Mouse (Mus musculus) kidney, postnatal 0 days (tissue): ENCODE data around the gene Mob3b. TPM values are rescaled to one million over a fixed set of nuclear protein-coding genes. Genes with fewer than 3 reads are reported as not detected.
A peak's percentile ranks its signal among the peaks of the same experiment; 100 is the strongest.

ENCODE experiments used
- ATAC-seq: fragments of 200-750 bp; cut with Nextera tagmentation; replicated peaks from 2 replicates; pipeline ENCODE4 v1.8.0; 2017; ENCODE audit warnings: low read depth, moderate number of reproducible peaks, moderate TSS enrichment, moderate library complexity; ENCODE audit not compliant: low FRiP score
- DNase-seq: peaks from one replicate; pipeline ENCODE4 v3.0.0-alpha.2; 2016; ENCODE audit warnings: low spot score
- H3K27ac ChIP-seq: fragments of 300-500 bp; sonication (generic); 2 replicates; pipeline ENCODE4 v1.5.1; 2014; ENCODE audit warnings: mild to moderate bottlenecking
- H3K27me3 ChIP-seq: fragments of 300-500 bp; sonication (generic); 2 replicates; pipeline ENCODE4 v1.6.1; 2014; ENCODE audit warnings: low read length, mixed read lengths; ENCODE audit not compliant: insufficient read depth
- H3K36me3 ChIP-seq: fragments of 300-500 bp; sonication (generic); 2 replicates; pipeline ENCODE4 v1.6.1; 2014; ENCODE audit warnings: low read length, mixed read lengths; ENCODE audit not compliant: insufficient read depth
- H3K4me1 ChIP-seq: fragments of 300-500 bp; sonication (generic); replicated peaks from 2 replicates; pipeline ENCODE4 v1.6.1; 2014; ENCODE audit warnings: antibody characterized with exemption, low read length, mixed read lengths; ENCODE audit not compliant: insufficient read depth
- H3K4me2 ChIP-seq: fragments of 300-500 bp; sonication (generic); 2 replicates; pipeline ENCODE4 v1.6.1; 2014; ENCODE audit warnings: mild to moderate bottlenecking, low read length, moderate library complexity, mixed read lengths
- H3K4me3 ChIP-seq: fragments of 300-500 bp; sonication (generic); replicated peaks from 2 replicates; pipeline ENCODE4 v1.5.1; 2014; ENCODE audit warnings: low read depth, low read length
- H3K9ac ChIP-seq: fragments of 300-500 bp; sonication (generic); 2 replicates; pipeline ENCODE4 v1.6.1; 2014; ENCODE audit warnings: low read depth, low read length
- H3K9me3 ChIP-seq: fragments of 300-500 bp; sonication (generic); replicated peaks from 2 replicates; pipeline ENCODE4 v1.6.1; 2016; ENCODE audit warnings: low read length, inconsistent platforms, mixed read lengths
- CTCF ChIP-seq: IDR thresholded peaks from 2 replicates; pipeline ENCODE4 v1.5.1; 2016; ENCODE audit warnings: antibody characterized with exemption, low read depth, mild to moderate bottlenecking, moderate library complexity
- WGBS: fragments of 180-500 bp; shearing (Covaris S2); extraction: QIAGEN DNeasy Blood & Tissue Kit; methylation state at CpG from one replicate; pipeline ENCODE4 v1.1.7; 2014; 5-methylcytosine and 5-hydroxymethylcytosine counted together
- polyA plus RNA-seq: library from polyadenylated mRNA; unstranded; fragments of >200 nt; fragmentation: Nextera tagmentation; extraction: Ambion mirVana; gene quantifications from 2 replicates; pipeline ENCODE4 v1.2.1, GENCODE M21; 2015

The Mob3b gene
- polyA plus RNA-seq, 1 experiment from 2014 or later, result 13.1 TPM

GRCm38 (mm10) chr4:35012401-35013307, 144.6 kb downstream of the Mob3b start:
- Histone ChIP-seq H3K9me3 (no peaks in the 10 kb centered on the region), H3K27ac (peak overlapping the region; percentile 36; the same call in 1 of the 2 replicates), H3K27me3 (no peaks in the 10 kb centered on the region), H3K9ac (no peak overlapping the region), H3K4me3 (no peak overlapping the region), H3K36me3 (no peaks in the 10 kb centered on the region), H3K4me2 (no peak overlapping the region; the same call in 1 of the 2 replicates), H3K4me1 (no peaks in the 10 kb centered on the region)
- TF ChIP-seq CTCF, result no peak
- 10% methylated on average over 10 of the region's 10 CpGs for WGBS
- peak; percentile 90 for DNase-seq
- ATAC-seq, result peak; percentile 63

GRCm38 (mm10) chr4:35006541-35007260, 150.6 kb downstream of the Mob3b start:
- Histone ChIP-seq H3K27ac (no peak overlapping the region), H3K27me3 (no peaks in the 10 kb centered on the region), H3K9me3 (no peaks in the 10 kb centered on the region), H3K9ac (no peak overlapping the region), H3K4me2 (0 out of 2 replicates have a peak overlapping the region, but pooled peaks have one; percentile 3), H3K36me3 (no peaks in the 10 kb centered on the region), H3K4me3 (no peak overlapping the region), H3K4me1 (peaks cover 12% of the 10 kb centered on the region; the same call in 1 of the 2 replicates)
- no peak for ATAC-seq
- no peak for TF ChIP-seq CTCF
- 32% methylated on average over 11 of the region's 11 CpGs for WGBS
- DNase-seq, result peak; percentile 40

- no peak overlapping the region for H3K4me3 ChIP-seq
- no peak for DNase-seq
- peaks cover 12% of the 10 kb centered on the region; the same call in 1 of the 2 replicates for H3K4me1 ChIP-seq
- no peaks in the 10 kb centered on the region for H3K27me3 ChIP-seq
- no peak for ATAC-seq
- H3K27ac ChIP-seq, result no peak overlapping the region
- H3K36me3 ChIP-seq, result no peaks in the 10 kb centered on the region
- H3K9ac ChIP-seq, result no peak overlapping the region
- 64% methylated on average over 6 of the region's 6 CpGs for WGBS
- no peak overlapping the region for H3K4me2 ChIP-seq
- no peaks in the 10 kb centered on the region for H3K9me3 ChIP-seq
- TF ChIP-seq CTCF, result no peak
These were observed 151.2 kb downstream of the Mob3b start for GRCm38 (mm10) chr4:35006056-35006455.

GRCm38 (mm10) chr4:35005068-35005769, 152.1 kb downstream of the Mob3b start:
- Histone ChIP-seq H3K27me3 (no peaks in the 10 kb centered on the region), H3K9ac (no peak overlapping the region), H3K4me3 (no peak overlapping the region), H3K36me3 (no peaks in the 10 kb centered on the region), H3K9me3 (no peaks in the 10 kb centered on the region), H3K27ac (no peak overlapping the region), H3K4me1 (peaks cover 12% of the 10 kb centered on the region; the same call in 1 of the 2 replicates), H3K4me2 (no peak overlapping the region)
- TF ChIP-seq CTCF, result no peak
- no peak for ATAC-seq
- peak; percentile 60 for DNase-seq
- 51% methylated on average over 5 of the region's 5 CpGs for WGBS

- H3K4me2 ChIP-seq, result no peak overlapping the region
- no peaks in the 10 kb centered on the region for H3K9me3 ChIP-seq
- no peak for TF ChIP-seq CTCF
- no peak overlapping the region for H3K9ac ChIP-seq
- H3K4me3 ChIP-seq, result no peak overlapping the region
- WGBS, result 67% methylated on average over 8 of the region's 8 CpGs
- no peaks in the 10 kb centered on the region for H3K36me3 ChIP-seq
- DNase-seq, result no peak
- H3K27me3 ChIP-seq, result no peaks in the 10 kb centered on the region
- H3K4me1 ChIP-seq, result peaks cover 12% of the 10 kb centered on the region; the same call in 1 of the 2 replicates
- no peak for ATAC-seq
- no peak overlapping the region for H3K27ac ChIP-seq
These were observed 152.8 kb downstream of the Mob3b start for GRCm38 (mm10) chr4:35004473-35004872.
